Mouse (Mus musculus) spleen, embryonic (tissue): ENCODE results near the gene Magi3.

Source experiments
- CTCF ChIA-PET: fragments of 350-600 bp; sonication (Branson Sonifier 250); formaldehyde crosslinking; loops from one replicate; lab custom pipeline; 2022; lab: Charles Lee

The Magi3 gene

GRCm38 (mm10) chr3:104059001-104059622, 161.1 kb downstream of the Magi3 start:
- CTCF ChIA-PET: interaction anchor here (0.6 kb wide), 1 partner anchor 935 kb away, joined by 3 read pairs; no protein-coding TSS in a partner anchor

- CTCF ChIA-PET: no interaction called here
Measured at GRCm38 (mm10) chr3:104032747-104033146, 187.4 kb downstream of the Magi3 start.

- CTCF ChIA-PET: no interaction called here
Measured at GRCm38 (mm10) chr3:104032086-104032485, 188.1 kb downstream of the Magi3 start.

GRCm38 (mm10) chr3:104026938-104027337, 193.2 kb downstream of the Magi3 start:
- CTCF ChIA-PET: no interaction called here

GRCm38 (mm10) chr3:104020101-104020500, 200.1 kb downstream of the Magi3 start:
- CTCF ChIA-PET: no interaction called here

GRCm38 (mm10) chr3:104019453-104019852, 200.7 kb downstream of the Magi3 start:
- CTCF ChIA-PET: interaction anchor here (0.7 kb wide), 1 partner anchor 124 kb away, joined by 5 read pairs; no protein-coding TSS in a partner anchor

GRCm38 (mm10) chr3:104017931-104018330, 202.2 kb downstream of the Magi3 start:
- CTCF ChIA-PET: interaction anchor here (1.0 kb wide), 1 partner anchor 130 kb away, joined by 4 read pairs; no protein-coding TSS in a partner anchor

- CTCF ChIA-PET: no interaction called here
Measured at GRCm38 (mm10) chr3:104011972-104012371, 208.2 kb downstream of the Magi3 start.

- CTCF ChIA-PET: no interaction called here
Measured at GRCm38 (mm10) chr3:104009924-104010662, 210.1 kb downstream of the Magi3 start.

GRCm38 (mm10) chr3:104007479-104007878, 212.7 kb downstream of the Magi3 start:
- CTCF ChIA-PET: no interaction called here

GRCm38 (mm10) chr3:104006896-104007466, 213.2 kb downstream of the Magi3 start:
- CTCF ChIA-PET: no interaction called here

GRCm38 (mm10) chr3:103998724-103999123, 221.4 kb downstream of the Magi3 start:
- CTCF ChIA-PET: no interaction called here

GRCm38 (mm10) chr3:103991271-103991670, 228.9 kb downstream of the Magi3 start:
- CTCF ChIA-PET: no interaction called here

- CTCF ChIA-PET: no interaction called here
Measured at GRCm38 (mm10) chr3:103989352-103989751, 230.8 kb downstream of the Magi3 start.

- CTCF ChIA-PET: interaction anchor here (0.6 kb wide), 1 partner anchor 100 kb away, joined by 4 read pairs; no protein-coding TSS in a partner anchor
Measured at GRCm38 (mm10) chr3:103987831-103988432, 232.2 kb downstream of the Magi3 start.

GRCm38 (mm10) chr3:103985194-103985593, 235.0 kb downstream of the Magi3 start:
- CTCF ChIA-PET: no interaction called here

GRCm38 (mm10) chr3:103984556-103984955, 235.6 kb downstream of the Magi3 start:
- CTCF ChIA-PET: no interaction called here

- CTCF ChIA-PET: no interaction called here
Measured at GRCm38 (mm10) chr3:103971157-103971556, 249.0 kb downstream of the Magi3 start.

- CTCF ChIA-PET: no interaction called here
Measured at GRCm38 (mm10) chr3:103968701-103969100, 251.5 kb downstream of the Magi3 start.

GRCm38 (mm10) chr3:103967861-103968691, 252.1 kb downstream of the Magi3 start, which contains the start of gene Phtf1:
Gene Phtf1, plus strand, starts transcription at chr3:103968110.
- CTCF ChIA-PET: no interaction called here

- CTCF ChIA-PET: no interaction called here
Measured at GRCm38 (mm10) chr3:103967231-103967630, 252.9 kb downstream of the Magi3 start.
